Mouse (Mus musculus): ENCODE results near the gene Vgf.

Gene Vgf

GRCm38 (mm10) chr5:137026092-137026491 is at the start of gene Vgf:
Gene Vgf (plus strand): TSS chr5:137026392.
- DNase-seq, result no peak

DNA sequence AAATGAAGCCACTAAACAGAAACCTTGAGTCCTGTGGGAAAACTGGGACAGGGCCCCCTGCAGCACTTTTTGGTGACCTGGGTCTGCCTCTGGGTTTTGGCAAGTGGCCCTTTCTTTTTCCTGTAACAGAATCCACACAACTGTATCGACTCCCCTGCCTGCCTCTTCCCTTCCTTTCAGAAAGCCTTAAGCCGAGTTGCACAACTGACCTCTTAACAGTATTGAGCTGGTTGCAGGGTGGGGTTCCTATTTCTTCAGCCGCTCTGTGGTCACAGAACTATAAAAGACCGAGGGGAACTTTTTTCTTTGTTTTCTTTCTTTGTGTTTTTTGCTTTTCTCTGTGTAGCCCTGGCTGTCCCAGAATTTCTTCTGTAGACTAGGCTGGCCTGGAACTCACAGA is 48.4 kb upstream of the Vgf start:
- DNase-seq, result no peak

DNA sequence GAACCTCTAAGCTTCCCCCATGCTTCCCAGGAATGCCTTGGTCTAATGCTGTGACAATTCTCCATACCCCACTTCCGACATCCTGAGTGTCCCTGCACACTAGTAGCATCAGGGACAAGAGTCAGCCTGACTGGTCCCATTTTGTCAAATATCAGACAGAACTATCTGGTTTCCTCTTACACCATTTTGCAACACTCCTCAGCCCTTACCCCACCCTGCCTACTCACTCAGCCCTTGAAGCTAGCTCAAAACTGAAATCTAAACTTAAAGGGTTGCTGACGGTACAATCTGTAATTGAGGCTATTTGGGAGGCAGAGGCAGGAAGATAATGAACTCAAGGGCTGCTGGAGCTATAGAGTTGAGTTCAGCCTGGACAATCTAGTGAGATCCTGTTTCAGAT is 46.4 kb upstream of the Vgf start:
- DNase-seq, result no peak

DNA sequence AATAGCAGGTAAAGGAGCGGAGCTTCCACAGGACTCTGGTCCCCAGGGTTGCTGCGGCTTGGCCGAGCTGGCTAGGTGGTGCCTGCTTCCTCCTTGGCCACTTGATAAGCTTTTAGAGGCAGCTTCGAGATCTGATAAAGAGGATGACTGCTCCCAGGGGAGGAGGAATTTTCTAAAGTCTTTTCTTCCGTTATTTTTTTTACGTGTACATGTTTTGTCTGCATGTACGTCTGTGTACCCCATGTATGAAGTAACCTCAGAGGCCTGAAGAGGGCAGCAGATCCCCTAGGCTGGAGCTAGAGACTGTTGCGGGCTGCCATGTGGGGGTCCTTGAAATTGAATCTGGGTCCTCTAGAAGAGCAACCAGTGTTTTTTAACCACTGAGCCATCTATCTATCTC is 45.2 kb upstream of the Vgf start:
- peak in 1 of 2 experiments; percentile 34 for DNase-seq

DNA sequence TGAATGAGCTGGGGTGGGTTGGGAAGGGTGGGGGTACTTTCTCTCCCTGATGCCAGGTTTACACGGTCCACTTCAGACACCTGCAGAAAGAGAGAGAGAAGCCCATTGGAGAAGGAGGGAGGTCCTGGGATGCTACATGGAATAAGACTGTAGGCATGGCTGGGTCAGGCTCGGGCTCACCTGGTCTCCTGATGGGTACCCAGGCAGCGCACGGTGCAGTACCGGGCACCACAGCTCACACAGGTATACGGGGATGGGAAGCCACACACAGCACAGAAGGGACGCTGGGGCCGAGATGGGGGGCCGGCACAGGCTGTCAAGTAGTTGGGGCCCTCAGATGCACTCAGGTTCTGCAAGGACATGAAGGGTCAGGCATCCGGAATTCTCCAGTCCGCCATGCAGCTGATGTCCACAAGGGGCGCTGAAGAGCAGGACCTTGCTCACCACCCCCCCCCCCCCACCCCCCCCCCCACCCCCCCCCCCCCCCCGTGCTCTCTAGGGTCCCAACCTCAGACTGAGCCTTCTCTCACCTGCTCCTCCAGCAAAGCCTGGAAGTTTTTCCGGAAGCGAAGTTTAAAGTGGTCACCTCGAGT is 43.8 kb upstream of the Vgf start:
- DNase-seq, result peak; percentile 42 to 82

DNA sequence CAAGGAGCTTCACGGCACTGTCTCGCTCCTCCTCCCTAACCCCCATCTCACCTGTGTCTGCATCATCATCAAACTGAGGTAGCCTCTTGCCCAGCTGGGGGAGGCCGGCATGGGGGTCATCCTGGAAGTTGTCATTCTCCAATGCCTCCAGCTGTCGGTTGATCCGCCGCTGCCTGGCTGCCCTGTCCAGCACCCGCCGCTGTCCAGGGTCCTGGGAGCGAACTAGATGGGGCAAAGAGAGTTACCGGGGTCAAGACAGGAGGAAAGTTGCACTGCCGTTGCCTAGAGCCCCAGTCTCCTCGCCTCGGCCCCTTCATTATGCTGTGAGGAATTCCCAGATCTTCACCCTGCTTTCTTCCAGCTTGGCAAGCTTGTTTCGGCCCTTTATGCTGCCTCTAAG is 41.4 kb upstream of the Vgf start:
- peak in 1 of 2 experiments; percentile 60 for DNase-seq

DNA sequence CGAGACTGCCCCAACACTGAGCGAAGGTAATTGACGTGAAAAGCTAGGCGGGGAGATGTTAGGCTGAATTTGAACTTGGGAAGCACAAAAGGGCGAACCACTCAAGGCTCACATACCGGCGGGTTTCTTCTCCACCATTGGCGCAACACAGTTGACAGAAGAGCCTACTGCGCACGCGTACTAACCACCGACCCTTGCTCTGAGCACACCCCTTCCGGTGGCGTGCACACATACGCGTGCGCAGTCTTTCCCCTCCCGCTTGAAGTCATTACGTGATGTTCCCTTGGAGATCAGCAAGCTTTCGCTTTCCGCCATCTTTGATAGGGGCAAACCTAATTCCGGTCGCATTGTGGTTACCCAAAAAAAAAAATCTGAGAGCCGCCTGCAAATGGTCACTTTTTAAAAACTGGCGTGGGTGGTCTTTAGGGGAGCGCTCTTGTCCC is 39.5 kb upstream of the Vgf start, which contains the start of gene Plod3:
Plod3 (plus strand) TSS at position 325 of the 443 bp plus-strand sequence.
- DNase-seq, result peak; percentile 97 to 99

DNA sequence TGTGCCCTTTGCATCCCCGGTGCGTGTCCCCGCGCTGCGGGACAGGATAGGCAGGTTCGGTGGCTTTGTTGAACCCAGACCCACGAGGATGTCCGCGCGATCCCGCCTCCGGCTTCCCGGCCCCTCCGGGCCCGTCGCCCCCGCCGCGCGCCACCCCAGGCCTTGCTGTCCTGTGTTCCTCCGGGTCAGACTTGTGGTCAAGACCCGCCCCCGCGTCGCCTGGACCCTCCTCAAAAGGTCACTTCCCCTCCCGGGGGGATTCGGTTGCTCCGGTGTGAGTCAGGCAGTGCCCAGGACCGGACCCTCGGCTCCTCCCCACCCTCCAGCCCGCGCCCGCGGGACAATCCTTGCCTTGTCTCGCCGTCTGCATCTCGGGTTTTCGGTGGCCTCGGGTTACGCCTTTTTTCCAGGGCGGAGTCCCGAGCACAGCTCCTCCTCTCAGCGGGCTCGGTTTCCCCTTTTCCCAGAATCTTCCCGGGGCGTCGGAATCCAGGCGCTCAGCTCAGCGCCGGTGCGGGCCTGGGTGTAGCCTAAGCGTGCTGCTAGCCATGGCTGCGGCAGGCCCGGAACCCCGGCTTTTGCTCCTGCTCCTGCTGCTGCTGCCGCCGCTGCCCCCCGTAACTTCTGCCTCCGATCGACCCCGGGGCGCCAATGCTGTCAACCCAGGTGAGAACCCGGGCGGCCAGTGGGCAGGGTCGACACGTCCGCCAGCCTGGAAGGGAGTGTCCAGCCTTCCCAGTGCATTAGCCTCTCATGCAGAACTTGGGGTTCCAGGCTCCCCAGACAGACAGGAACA is 38.9 kb upstream of the Vgf start:
- peak; percentile 78 to 83 for DNase-seq

GRCm38 (mm10) chr5:136987934-136988271 is 38.3 kb upstream of the Vgf start, which contains the start of gene Znhit1:
Gene Znhit1 (minus strand): TSS chr5:136988021.
- DNase-seq, result no peak

DNA sequence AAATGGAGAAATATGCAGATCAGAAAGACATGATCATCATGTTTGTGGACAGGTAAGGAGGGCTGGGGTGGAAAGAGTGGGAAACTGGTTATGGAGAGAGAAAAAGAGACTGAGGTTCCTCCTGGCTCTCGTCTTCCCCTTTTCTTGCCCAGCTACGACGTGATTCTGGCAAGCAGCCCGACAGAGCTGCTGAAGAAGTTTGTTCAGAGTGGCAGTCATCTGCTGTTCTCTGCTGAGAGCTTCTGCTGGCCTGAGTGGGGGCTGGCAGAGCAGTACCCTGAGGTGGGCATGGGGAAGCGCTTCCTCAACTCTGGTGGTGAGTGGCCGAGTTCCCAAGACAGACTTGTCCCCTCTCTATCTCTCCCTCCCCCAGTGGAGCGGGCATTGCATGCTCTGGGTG is 37.8 kb upstream of the Vgf start:
- peak in 1 of 2 experiments; percentile 54 for DNase-seq

GRCm38 (mm10) chr5:136989801-136990200 is 36.4 kb upstream of the Vgf start:
- DNase-seq, result no peak

GRCm38 (mm10) chr5:136999449-136999848 is 26.7 kb upstream of the Vgf start:
- no peak for DNase-seq

DNA sequence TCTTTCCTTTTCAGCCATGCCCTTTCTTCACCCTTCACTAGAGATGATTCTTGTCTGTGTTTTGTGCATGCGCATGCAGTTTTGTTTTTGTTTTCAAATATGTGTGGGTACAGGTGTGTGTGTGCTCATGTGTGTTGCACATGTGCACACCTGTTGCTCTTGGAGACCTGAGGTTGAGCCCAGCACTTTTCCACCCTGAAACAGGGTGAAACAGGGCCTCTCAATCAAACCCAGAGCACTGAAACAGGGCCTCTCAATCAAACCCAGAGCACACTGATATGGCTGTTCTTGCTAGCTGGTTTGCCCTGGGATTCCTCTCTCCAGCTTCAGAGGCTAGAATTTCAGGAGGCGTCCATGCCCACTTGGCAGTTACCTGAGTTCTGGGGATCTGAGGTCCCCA is 25.6 kb upstream of the Vgf start:
- DNase-seq, result no peak

- no peak for DNase-seq
These were observed 18.9 kb upstream of the Vgf start for GRCm38 (mm10) chr5:137007276-137007675.

GRCm38 (mm10) chr5:137009988-137010387 is 16.2 kb upstream of the Vgf start:
- DNase-seq, result peak; percentile 59 to 83

DNA sequence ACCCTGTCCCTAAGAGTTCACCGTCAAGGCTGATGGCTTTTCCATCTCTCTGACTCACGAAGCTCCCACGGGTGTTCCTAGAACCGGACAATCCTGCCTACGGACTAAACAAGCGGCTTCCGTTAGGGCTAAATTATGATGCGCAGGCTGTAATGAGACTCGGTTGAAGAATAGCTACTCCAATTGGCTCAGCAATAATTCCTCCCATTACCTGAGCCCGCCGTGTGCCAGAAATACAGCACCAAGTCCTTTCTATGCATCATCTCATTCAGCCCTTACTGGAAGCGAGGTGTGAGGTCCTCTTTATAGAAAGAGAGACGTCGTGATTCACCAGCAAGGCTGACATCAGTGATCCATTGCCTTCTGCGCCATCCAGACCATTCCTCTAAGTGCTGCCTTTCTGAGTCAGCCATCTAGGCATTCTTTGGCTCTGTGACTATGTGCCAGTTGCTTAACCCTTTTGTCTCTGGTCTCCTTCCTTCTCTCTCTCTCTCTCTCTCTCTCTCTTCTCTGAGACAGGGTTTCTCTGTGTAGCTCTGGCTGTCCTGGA is 13.7 kb upstream of the Vgf start:
- DNase-seq, result no peak

GRCm38 (mm10) chr5:137015913-137016312 is 10.3 kb upstream of the Vgf start:
- DNase-seq, result no peak

DNA sequence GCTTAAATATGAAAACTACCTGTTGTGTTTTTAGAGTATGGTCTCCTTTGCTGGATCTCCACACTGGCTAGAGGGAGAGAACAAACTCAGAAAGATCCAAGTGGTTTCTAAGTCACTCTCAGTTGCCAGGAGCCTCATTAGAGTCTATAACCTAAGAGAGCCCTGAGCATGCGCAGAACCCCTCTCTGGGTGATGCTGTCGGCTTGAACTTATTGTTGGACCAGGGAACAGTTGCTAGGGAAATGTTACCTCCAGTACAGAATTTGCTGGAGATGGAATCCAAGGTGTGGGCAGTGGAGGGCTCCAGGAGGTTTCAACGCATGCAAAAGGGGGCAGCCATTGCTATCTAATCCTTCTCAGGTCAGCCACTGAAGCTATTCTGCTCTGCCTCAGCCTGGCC is 1.9 kb upstream of the Vgf start:
- DNase-seq, result no peak

- DNase-seq, result peak; percentile 60 to 92
These were observed 1.1 kb upstream of the Vgf start for GRCm38 (mm10) chr5:137025132-137025531.

GRCm38 (mm10) chr5:137028561-137029272 is 2.5 kb downstream of the Vgf start:
- no peak for DNase-seq

- no peak for DNase-seq
These were observed 3.0 kb downstream of the Vgf start for GRCm38 (mm10) chr5:137029273-137029585.

- peak; percentile 97 to 98 for DNase-seq
These were observed 3.6 kb downstream of the Vgf start for GRCm38 (mm10) chr5:137029643-137030415.

- DNase-seq, result no peak
These were observed 4.2 kb downstream of the Vgf start for GRCm38 (mm10) chr5:137030416-137030810.

All from kidney, postnatal 36 days (tissue).